ENCODE assay signal across 8 mouse cellular contexts in the genomic region with DNA sequence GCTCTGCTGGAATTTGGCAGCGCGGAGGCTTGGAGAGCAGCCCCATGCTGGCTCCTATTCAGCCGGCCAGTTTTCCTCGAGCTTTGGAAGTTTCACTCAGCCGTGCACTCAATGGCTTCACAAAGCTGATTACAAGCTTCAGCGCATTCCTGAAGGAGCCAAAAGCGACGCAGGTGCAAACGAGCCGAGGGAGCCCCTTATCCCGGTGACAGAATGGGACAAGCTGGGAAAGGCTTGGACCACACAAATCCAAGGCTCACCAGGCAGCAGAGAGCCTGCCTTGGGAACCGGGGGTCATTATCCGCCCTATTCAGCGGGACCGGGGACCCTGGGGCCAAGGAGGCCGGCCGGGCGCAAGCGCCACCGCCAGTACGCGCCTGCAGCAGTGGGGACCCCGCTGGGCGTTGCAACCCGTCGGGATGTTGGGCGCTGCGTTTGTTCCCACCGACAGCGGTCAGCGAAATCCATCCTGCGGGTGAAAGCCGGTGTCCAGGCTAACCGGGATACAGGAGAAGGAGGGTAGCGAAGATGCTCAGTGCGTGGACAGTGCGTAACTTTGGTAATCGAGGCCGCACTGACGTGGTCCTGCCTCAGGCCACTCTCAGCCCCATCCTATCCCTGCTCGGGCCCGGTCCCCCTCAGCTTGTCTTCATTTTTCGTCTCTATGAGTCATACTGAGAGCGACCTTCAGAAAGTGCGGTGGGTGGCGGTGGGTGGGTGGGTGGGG. TPM values are rescaled to one million over a fixed set of nuclear protein-coding genes. Genes with fewer than 3 reads are reported as not detected.
A peak's percentile ranks its signal among the peaks of the same experiment; 100 is the strongest.
DNase-seq lines count a peak whose midpoint lies in the region; ATAC-seq and TF ChIP-seq lines count a peak whose summit lies in the region.

No protein-coding gene starts in this region.

- no peaks in the 10 kb centered on the region for H3K36me3 ChIP-seq in kidney, adult 2 months (ENCODE audit: control insufficient read depth, insufficient read depth, low read length)
- H3K36me3 ChIP-seq in heart, adult 2 months (ENCODE audit: control insufficient read depth, insufficient read depth, low read length), result no peaks in the 10 kb centered on the region
- H3K36me3 ChIP-seq in liver, embryonic 11.5 days (ENCODE audit: control insufficient read depth, insufficient read depth, low read length), result no peaks in the 10 kb centered on the region

- peak; percentile 14 for DNase-seq in kidney, adult 2 months
- no peak for DNase-seq in kidney, postnatal 25 days
- peak; percentile 21 to 49 for DNase-seq in cerebellum, postnatal 25 days
- peak; percentile 17 to 44 for DNase-seq in heart, adult 2 months
- peak; percentile 52 to 62 for DNase-seq in layer of hippocampus, adult 8-10 months (ENCODE audit: low spot score in 2 of 2)
- peak; percentile 75 for DNase-seq in neural tube, embryonic 10.5 days (ENCODE audit: extremely low spot score, low spot score)
- no peak for DNase-seq in spleen, adult 12 weeks (ENCODE audit: low spot score)
- no peak for DNase-seq in liver, embryonic 11.5 days (ENCODE audit: low spot score)

- no peak for ATAC-seq in liver, embryonic 11.5 days (replicated peaks; ENCODE audit: low FRiP score)

- no peak overlapping the region for H3K4me2 ChIP-seq in liver, embryonic 11.5 days

- 2% methylated on average over 46 of the region's 46 CpGs for WGBS in kidney, adult 2 months
- WGBS in heart, adult 2 months, result 2% methylated on average over 46 of the region's 46 CpGs
- 2% methylated on average over 46 of the region's 46 CpGs for WGBS in liver, embryonic 11.5 days

- no peak overlapping the region for H3K9ac ChIP-seq in heart, adult 2 months (ENCODE audit: low read depth, low read length)
- H3K9ac ChIP-seq in liver, embryonic 11.5 days (ENCODE audit: low read depth, low read length), result no peak overlapping the region

- H3K27ac ChIP-seq in kidney, adult 2 months (ENCODE audit: insufficient read depth, low read depth, low read length), result no peak overlapping the region
- H3K27ac ChIP-seq in heart, adult 2 months, result no peak overlapping the region
- H3K27ac ChIP-seq in liver, embryonic 11.5 days (ENCODE audit: low read depth, low read length), result no peak overlapping the region

- intact Hi-C loops in heart, adult 2 months (cut with DNase I), result no loop called here

- TF ChIP-seq EP300 in heart, adult 2 months (IDR thresholded peaks at IDR 0.05; ENCODE audit: insufficient read depth, low read depth, low read length), result no peak

- no peak overlapping the region for H3K4me3 ChIP-seq in kidney, adult 2 months (ENCODE audit: insufficient read depth, low read depth, low read length)
- H3K4me3 ChIP-seq in heart, adult 2 months, result no peak overlapping the region
- no peak overlapping the region for H3K4me3 ChIP-seq in liver, embryonic 11.5 days (ENCODE audit: low read depth, low read length)

- H3K4me1 ChIP-seq in kidney, adult 2 months (ENCODE audit: control insufficient read depth, insufficient read depth, low read length), result no peaks in the 10 kb centered on the region
- H3K4me1 ChIP-seq in heart, adult 2 months (ENCODE audit: control insufficient read depth, insufficient read depth, low read length), result no peaks in the 10 kb centered on the region
- H3K4me1 ChIP-seq in liver, embryonic 11.5 days (replicated peaks; ENCODE audit: control insufficient read depth, insufficient read depth, low read length), result no peaks in the 10 kb centered on the region

- no peak for TF ChIP-seq CTCF in kidney, adult 2 months (conservative IDR thresholded peaks at IDR 0.05; ENCODE audit: insufficient read depth, insufficient read length, low read depth, low read length)
- TF ChIP-seq CTCF in heart, adult 2 months (IDR thresholded peaks at IDR 0.05), result no peak

- H3K27me3 ChIP-seq in kidney, adult 2 months (replicated peaks; ENCODE audit: control insufficient read depth, insufficient read depth, low read length), result no peaks in the 10 kb centered on the region; the same call in 1 of the 2 replicates
- peaks cover 14% of the 10 kb centered on the region for H3K27me3 ChIP-seq in heart, adult 2 months (ENCODE audit: control insufficient read depth, insufficient read depth, low read length)
- H3K27me3 ChIP-seq in liver, embryonic 11.5 days (replicated peaks; ENCODE audit: control insufficient read depth, insufficient read depth, low read length), result peaks cover 81% of the 10 kb centered on the region

- H3K79me2 ChIP-seq in heart, adult 2 months (replicated peaks; ENCODE audit: control insufficient read depth, insufficient read depth, low read length), result no peaks in the 10 kb centered on the region

- no peaks in the 10 kb centered on the region for H3K9me3 ChIP-seq in liver, embryonic 11.5 days (ENCODE audit: control insufficient read depth, low read length)

- no peak for TF ChIP-seq POLR2A in kidney, adult 2 months (IDR thresholded peaks at IDR 0.05; ENCODE audit: low read depth, low read length)
- no peak for TF ChIP-seq POLR2A in heart, adult 2 months (IDR thresholded peaks at IDR 0.05; ENCODE audit: insufficient read depth, low read depth, low read length)

RNA-seq across cellular contexts. Expression of a gene that starts 35.2 kb away (rescaled TPM):
- polyA plus RNA-seq in kidney, adult 2 months (2012; rRNA removed), result not detected in 2 replicates
- total RNA-seq in heart, adult 2 months (2021), result not detected
- not detected in 2 replicates for polyA plus RNA-seq in heart, adult 2 months (2012; rRNA removed)
- 10 to 100 TPM in 2 of 4 experiments, 1 to 10 TPM in 2; 9.3 to 10.7 (median 10.1) TPM for total RNA-seq in layer of hippocampus, adult 8-10 months (2022)
- polyA plus RNA-seq in liver, embryonic 11.5 days (2014; fragmentation: Nextera tagmentation; extraction: Ambion mirVana), result not detected in 2 replicates

Comparison
In these comparisons a context has a peak if more than half of its experiments do, and no peak if none do; other contexts are left out.
1. DNase-seq: peak in kidney, adult 2 months (single experiment), cerebellum, postnatal 25 days (2 of 2), heart, adult 2 months (2 of 2), layer of hippocampus, adult 8-10 months (2 of 2) and neural tube, embryonic 10.5 days (single experiment); none in kidney, postnatal 25 days (0 of 2), spleen, adult 12 weeks (single experiment) and liver, embryonic 11.5 days (single experiment).